Mouse (Mus musculus) lung, adult 2 months (tissue): ENCODE data around the gene Vdr. TPM values are rescaled to one million over a fixed set of nuclear protein-coding genes. Genes with fewer than 3 reads are reported as not detected.

Experiments used
- DNase-seq: peaks from one replicate; pipeline ENCODE4 v3.0.0; 2022
- H3K4me1 ChIP-seq: fragments of 200-500 bp; 2 replicates; pipeline ENCODE4 v1.6.1; 2011; ENCODE audit warnings: low read length; ENCODE audit not compliant: control insufficient read depth, insufficient read depth
- H3K4me3 ChIP-seq: fragments of 200-500 bp; replicated peaks from 2 replicates; pipeline ENCODE3; 2011; ENCODE audit warnings: low read depth, mild to moderate bottlenecking, control low read depth, low read length; ENCODE audit errors: extremely low read depth
- CTCF ChIP-seq: fragments of 200-500 bp; IDR thresholded peaks from 2 replicates; pipeline ENCODE4 v1.5.1; 2011; ENCODE audit warnings: mild to moderate bottlenecking, low read length, control low read depth; ENCODE audit not compliant: insufficient read depth
- POLR2A ChIP-seq: fragments of 200-500 bp; IDR thresholded peaks from 2 replicates; pipeline ENCODE4 v1.6.1; 2011; ENCODE audit warnings: low read depth, mild to moderate bottlenecking, control low read depth, low read length, borderline replicate concordance; ENCODE audit errors: extremely low read depth
- WGBS: fragments of 180-500 bp; shearing (Covaris S2); methylation state at CpG from one replicate; pipeline ENCODE4 v1.1.7; 2018; 5-methylcytosine and 5-hydroxymethylcytosine counted together
- polyA plus RNA-seq: library from polyadenylated mRNA; depleted of rRNA; stranded (reverse); fragments of >200 nt; gene quantifications from 2 replicates; pipeline ENCODE4 v1.2.3, GENCODE M21; 2012

The Vdr gene
- polyA plus RNA-seq, 1 experiment, result 6.3 TPM

DNA sequence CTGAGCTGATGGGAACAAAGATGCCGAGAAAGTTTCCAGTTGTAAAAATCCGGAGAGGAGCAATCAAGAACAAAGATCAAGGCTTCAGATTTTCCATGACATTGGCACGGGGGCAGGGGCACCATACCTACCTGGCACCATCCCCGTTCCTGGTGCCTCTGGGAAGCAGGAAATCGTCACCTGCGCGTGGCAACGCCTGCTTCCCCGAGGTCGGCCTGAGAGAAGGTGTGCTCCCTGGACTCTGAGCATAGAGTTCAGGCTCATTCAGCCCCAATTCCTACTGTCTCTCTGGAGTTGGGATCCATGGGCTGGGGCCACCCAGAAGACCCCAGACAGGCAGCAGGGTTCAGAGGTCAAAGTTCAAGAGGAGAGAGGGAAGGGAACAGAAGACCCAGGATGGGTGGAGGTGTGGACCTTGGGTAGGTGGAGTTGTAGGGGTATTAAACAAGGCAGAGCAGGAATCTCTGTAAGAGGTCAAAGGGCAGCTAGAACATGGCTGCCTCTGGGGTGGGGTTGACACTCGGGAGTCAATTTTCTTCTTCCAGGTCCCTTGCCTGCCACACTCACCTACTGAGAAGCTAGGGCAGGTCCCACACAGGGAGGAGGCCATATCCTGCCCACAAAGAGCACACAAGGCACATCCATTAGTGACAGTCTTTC lies 35.4 kb upstream of the Vdr start:
- H3K4me3 ChIP-seq, result no peak overlapping the region
- TF ChIP-seq POLR2A (no peak), CTCF (no peak)
- DNase-seq, result no peak
- WGBS, result 69% methylated on average over 11 of the region's 11 CpGs
- no peaks in the 10 kb centered on the region for H3K4me1 ChIP-seq

DNA sequence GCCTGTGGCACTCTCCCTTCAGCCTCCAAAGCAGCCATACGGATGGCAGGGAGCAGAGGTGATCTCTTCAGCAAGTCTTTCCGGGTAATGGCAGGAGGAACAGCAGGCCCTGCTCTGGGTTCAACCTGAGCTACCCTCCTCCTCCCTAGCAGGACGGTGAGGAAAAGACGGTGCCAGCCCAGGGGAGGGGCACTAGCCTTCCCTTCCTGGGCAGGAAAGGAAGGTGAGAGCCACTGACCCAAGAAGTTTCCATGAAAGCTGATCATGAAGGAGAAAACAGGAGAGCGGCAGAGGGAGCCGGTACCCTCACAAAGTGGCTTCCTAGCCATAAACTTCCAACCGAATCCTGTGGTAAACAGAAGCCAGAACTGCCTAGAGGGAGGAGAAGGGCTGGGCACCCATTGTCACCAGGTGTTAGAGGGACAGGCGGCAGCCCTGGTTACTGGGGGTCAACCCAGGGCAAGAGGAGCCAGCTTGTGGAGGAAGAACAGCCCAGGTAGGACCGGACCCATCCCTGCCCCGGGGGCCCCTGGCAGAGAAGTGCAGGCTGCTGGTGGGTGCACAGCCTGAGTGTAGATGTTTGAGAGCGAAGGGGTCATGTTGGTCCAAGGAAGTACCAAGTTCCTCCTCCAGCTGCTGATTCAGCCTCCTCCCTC lies 34.6 kb upstream of the Vdr start:
- WGBS, result 64% methylated on average over 11 of the region's 11 CpGs
- no peaks in the 10 kb centered on the region for H3K4me1 ChIP-seq
- TF ChIP-seq CTCF (no peak), POLR2A (no peak)
- H3K4me3 ChIP-seq, result no peak overlapping the region
- DNase-seq, result no peak

DNA sequence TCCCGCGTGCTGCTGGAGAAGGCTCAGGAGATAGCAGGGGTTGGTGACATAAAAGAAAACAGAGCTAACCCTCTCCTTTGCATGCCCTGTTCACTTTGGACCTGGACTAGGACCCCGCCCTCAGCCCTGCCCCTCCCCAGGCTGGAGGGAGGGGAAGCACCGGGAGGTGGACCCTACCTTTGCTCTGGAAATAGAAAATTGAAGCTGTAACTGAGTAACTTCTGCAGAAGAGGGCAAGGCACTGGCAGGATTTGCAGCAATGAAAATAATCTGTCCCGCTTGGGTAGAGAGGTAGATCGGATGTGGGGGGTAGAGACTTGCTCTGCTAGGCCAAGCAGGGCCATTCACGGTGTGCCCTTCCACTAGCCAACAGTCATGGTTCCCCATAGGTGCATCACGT lies 32.9 kb upstream of the Vdr start:
- TF ChIP-seq POLR2A (no peak), CTCF (no peak)
- no peak for DNase-seq
- 88% methylated on average over 8 of the region's 8 CpGs for WGBS
- Histone ChIP-seq H3K4me3 (no peak overlapping the region), H3K4me1 (no peaks in the 10 kb centered on the region)

DNA sequence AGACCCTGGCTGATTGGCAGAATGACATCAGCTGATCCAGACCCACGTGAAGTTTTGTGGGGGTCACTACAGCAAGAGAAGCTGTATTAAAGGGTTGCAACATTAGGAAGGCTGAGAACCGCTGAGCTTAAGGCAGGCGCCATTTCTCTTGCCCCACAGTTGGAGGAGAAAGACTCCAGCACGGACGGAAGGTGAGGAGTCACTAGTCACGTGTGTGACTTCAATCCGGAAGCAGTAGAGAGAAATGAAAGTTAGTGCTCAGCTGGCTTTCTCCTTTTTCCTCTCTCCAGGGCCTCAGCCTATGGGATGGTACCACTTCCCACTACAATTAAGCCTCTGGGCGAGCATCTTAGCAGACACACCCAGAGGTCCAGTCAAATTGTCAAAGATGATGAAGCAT lies 32.1 kb upstream of the Vdr start:
- WGBS, result 75% methylated on average over 8 of the region's 8 CpGs
- no peak overlapping the region for H3K4me3 ChIP-seq
- no peaks in the 10 kb centered on the region for H3K4me1 ChIP-seq

DNA sequence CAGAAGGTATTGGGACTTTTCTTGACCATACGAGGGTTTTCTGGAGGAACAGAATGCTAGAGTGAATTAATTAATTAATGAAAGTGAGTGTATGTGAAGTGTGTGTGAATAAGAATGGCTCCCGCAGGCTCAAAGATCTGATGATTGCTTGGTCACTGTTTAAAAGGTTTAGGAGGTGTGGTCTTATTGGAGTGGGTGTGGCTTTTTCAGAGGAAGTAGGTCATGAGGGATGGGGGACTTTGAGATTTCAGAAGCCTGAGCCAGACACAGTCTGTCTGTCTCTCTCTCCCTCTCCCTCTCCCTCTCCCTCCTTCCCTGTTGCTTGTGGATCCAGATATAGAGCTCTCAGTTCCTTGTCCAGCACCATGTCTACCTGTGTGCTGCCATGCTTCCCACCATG lies 30.9 kb upstream of the Vdr start:
- no peak overlapping the region for H3K4me3 ChIP-seq
- TF ChIP-seq POLR2A (no peak), CTCF (no peak)
- WGBS, result 88% methylated on average over 2 of the region's 2 CpGs
- no peaks in the 10 kb centered on the region for H3K4me1 ChIP-seq
- DNase-seq, result no peak

More for the DNA sequence above, 32.1 kb upstream of the Vdr start:
- no peak for DNase-seq
- no peak for TF ChIP-seq CTCF
- no peak for TF ChIP-seq POLR2A

DNA sequence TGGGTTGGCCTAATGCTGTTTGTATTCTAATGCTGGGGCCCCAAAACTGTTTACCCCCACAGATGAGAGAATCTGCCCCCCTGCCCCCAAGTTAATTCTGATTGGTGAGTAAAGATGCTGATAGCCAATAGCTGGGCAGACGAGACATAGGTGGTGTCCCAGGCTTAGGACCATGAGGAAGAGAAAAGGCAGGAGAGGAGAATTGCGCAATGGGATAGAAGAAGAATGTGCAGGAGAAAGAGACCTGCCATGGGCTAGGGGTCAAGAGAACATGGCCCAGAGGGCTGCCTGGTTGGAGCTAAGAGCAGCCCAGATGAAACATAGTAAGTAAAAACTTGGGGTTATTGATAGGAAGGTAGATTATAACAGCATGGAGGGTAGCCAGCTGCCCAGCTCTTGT lies 29.7 kb upstream of the Vdr start:
- TF ChIP-seq CTCF (no peak), POLR2A (no peak)
- 79% methylated on average over 2 of the region's 2 CpGs for WGBS
- Histone ChIP-seq H3K4me3 (no peak overlapping the region), H3K4me1 (no peaks in the 10 kb centered on the region)
- no peak for DNase-seq

DNA sequence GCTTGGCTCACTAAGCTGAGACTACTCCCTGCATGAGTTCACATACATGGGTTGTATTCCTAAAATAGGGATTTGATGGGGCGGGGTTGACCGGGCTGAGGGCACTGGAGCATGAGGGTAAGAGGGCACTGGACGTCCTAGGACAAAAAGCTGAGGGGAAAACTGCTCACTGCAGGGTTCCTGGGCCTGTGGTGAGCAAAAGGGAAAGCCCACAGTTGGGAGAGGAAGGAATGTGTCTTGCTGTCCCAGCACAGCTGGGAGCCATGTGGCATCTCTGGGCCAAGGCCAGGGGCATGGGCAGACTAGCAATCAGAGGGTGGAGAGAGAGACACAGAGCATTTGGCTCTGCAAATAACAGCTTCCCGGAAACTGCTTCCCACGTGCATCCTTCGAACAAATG lies 28.1 kb upstream of the Vdr start:
- no peak for TF ChIP-seq CTCF
- no peak for TF ChIP-seq POLR2A
- Histone ChIP-seq H3K4me3 (no peak overlapping the region), H3K4me1 (no peaks in the 10 kb centered on the region)
- 56% methylated on average over 6 of the region's 6 CpGs for WGBS
- no peak for DNase-seq

DNA sequence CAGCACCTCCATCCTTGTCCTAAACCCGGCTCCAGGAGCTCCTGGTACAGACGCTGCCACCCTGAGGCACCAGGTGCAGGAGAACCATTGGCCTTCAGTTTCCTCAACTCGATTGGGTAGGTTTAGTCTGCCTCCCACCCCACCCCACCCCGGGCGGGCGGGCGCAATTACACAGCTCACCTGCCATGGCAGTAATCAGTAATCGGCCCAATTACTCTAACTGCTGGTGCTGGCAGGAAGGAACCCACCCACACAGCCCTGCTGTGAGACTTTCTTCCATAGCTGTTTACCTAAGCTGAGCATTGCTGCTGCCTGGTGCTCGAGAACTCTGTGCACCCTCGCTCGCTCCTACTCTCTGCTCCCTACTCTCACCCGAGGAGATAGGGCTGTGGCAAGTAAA lies 22.0 kb upstream of the Vdr start:
- 76% methylated on average over 12 of the region's 12 CpGs for WGBS
- no peak for DNase-seq
- Histone ChIP-seq H3K4me1 (no peaks in the 10 kb centered on the region), H3K4me3 (no peak overlapping the region)
- no peak for TF ChIP-seq CTCF
- no peak for TF ChIP-seq POLR2A

DNA sequence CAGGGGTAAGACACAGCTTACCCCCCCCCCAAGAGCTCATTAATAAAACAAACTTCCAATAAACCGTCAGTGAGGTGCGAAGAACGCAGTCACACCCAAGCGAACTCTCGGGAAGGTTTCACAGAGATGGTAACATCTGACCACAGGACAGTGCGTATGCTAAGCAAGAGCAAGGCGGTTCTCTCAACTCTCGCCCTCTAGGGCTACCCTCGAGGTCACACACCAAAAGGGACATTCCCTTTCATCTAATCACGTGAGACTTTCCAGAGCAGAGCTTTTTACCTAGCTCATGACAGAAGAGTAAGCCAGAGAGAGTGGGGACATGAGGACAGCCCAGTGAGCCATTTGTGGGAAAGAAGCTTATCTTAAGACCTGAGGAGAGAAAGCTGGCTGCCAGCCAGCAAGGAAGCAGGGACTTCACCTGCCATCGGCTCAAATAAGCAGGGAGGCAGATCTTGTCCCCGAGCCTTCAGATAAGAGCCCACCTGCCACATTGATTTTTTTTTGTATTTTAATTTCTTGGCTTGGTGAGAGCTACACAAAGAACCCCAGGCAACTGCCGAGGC lies 18.9 kb upstream of the Vdr start:
- 30% methylated on average over 13 of the region's 13 CpGs for WGBS
- Histone ChIP-seq H3K4me3 (no peak overlapping the region), H3K4me1 (no peaks in the 10 kb centered on the region)
- TF ChIP-seq POLR2A (no peak), CTCF (no peak)
- DNase-seq, result no peak

DNA sequence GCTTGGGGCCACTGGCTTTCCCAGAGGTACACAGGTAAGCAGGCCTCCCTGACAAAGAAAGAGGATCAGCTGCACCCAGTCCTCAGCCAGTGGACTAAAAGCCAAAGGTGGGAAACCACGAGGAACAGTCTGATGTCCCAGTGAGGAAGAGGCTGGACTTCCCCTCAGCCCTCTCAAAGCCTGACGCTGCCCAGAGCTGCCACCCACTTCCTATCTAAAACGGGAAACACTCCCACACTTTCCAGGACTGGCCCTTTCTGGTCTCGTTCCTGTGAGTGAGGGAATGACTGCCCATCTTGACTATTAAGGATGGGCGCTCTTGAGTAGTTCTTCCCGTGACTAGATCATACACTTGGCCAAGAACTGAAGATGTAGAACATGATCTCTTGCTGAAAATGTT lies 17.4 kb upstream of the Vdr start:
- TF ChIP-seq POLR2A (no peak), CTCF (no peak)
- Histone ChIP-seq H3K4me1 (no peaks in the 10 kb centered on the region), H3K4me3 (no peak overlapping the region)
- WGBS, result 40% methylated on average over 6 of the region's 6 CpGs
- no peak for DNase-seq

DNA sequence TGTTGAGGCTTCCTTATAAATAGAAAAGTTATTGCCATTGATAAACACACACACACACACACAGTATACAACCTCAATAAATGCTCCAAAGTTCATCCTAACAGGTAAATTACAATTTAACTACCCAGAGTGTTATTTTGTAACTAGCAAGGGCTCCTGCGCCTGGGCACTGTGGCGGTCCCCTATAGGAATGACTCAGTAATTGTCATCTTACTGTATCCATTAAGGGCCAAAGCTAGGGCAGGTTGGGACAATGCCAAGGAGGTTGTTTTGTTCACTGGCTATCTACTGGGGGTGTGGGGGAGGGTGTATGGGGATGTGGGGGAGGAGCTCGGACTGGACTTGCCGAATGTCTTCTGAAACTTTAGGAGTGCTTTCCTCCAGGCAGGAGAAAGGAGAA lies 16.6 kb upstream of the Vdr start:
- no peak for TF ChIP-seq CTCF
- TF ChIP-seq POLR2A, result no peak
- Histone ChIP-seq H3K4me1 (no peaks in the 10 kb centered on the region), H3K4me3 (no peak overlapping the region)
- no peak for DNase-seq
- 50% methylated on average over 4 of the region's 4 CpGs for WGBS
